Mouse (Mus musculus) erythroblast, embryonic 14.5 days (primary cell): ENCODE results near the gene Ror1.

Experiments
- GATA1 ChIP-seq: IDR thresholded peaks from 2 replicates; pipeline ENCODE4 v1.6.1; 2012; ENCODE audit warnings: low read length, inconsistent platforms, mixed read lengths
- TAL1 ChIP-seq: IDR thresholded peaks from 3 replicates; pipeline ENCODE4 v1.6.1; 2012; ENCODE audit warnings: low read length, inconsistent platforms, mixed read lengths

- TF ChIP-seq GATA1 (no peak), TAL1 (no peak)
Measured at GRCm38 (mm10) chr4:100230963-100231362, 135.4 kb downstream of the Ror1 start.
